Mouse (Mus musculus): ENCODE measurements around the gene Arl8b. TPM values are rescaled to one million over a fixed set of nuclear protein-coding genes. Genes with fewer than 3 reads are reported as not detected.

Arl8b gene
- polyA plus RNA-seq (2015; fragmentation: Nextera tagmentation; extraction: Ambion mirVana) = 92.3 and 94.1 TPM in 2 replicates

DNA sequence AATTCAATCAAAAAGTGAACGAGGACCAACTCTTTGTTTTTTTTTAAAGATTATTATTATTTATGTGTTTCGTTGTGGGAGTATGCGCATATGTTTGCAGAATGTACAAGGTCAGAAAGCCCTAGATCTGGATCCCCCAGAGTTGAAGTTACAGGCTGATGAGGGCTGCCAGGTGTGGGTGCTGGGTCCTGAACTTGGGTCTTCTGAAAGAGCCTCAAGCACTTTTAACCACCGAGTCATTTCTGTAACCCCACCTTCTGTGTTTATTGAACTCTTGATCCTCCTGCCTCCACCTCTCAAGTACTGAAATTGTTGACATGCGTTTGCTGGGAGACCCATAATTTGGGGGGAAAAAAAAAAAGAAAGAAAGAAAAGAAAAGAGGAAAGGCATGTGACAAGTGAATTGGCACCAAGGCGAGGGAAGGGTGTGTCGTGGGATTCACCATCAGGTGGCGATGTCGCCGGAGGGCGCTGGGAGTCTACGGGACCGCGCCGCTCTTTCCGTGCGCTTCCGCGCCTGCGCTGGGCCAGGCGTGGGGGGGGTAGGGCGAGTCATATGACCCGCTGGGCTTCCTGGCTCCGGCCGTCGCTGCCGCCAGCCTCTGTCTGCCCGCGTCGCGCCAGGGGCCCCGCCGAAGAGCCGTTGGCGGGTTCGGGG, at the start of gene Arl8b:
Gene Arl8b (plus strand): TSS at position 574 of the 658 bp plus-strand sequence.
- no peaks in the 10 kb centered on the region for H3K36me3 ChIP-seq (ENCODE audit: control insufficient read depth, insufficient read depth, low read length)
- peak within 1 kb of the TSS; percentile 99 for H3K9ac ChIP-seq (ENCODE audit: low read length)
- H3K4me2 ChIP-seq (ENCODE audit: low read depth, low read length) = peak within 1 kb of the TSS; percentile 74
- peaks cover 16% of the 10 kb centered on the region for H3K4me1 ChIP-seq (ENCODE audit: control insufficient read depth, insufficient read depth, low read length)
- H3K27ac ChIP-seq (ENCODE audit: low read length) = peak within 1 kb of the TSS; percentile 91
- peak; percentile 95 for ATAC-seq (ENCODE audit: insufficient read depth, low FRiP score)
- H3K27me3 ChIP-seq (ENCODE audit: control insufficient read depth, insufficient read depth, low read length) = no peaks in the 10 kb centered on the region
- H3K9me3 ChIP-seq (replicated peaks; ENCODE audit: control insufficient read depth, low read length) = no peaks in the 10 kb centered on the region
- WGBS = 10% methylated on average over 36 of the region's 36 CpGs
- peak within 1 kb of the TSS; percentile 100 for H3K4me3 ChIP-seq (replicated peaks; ENCODE audit: low read length)

DNA sequence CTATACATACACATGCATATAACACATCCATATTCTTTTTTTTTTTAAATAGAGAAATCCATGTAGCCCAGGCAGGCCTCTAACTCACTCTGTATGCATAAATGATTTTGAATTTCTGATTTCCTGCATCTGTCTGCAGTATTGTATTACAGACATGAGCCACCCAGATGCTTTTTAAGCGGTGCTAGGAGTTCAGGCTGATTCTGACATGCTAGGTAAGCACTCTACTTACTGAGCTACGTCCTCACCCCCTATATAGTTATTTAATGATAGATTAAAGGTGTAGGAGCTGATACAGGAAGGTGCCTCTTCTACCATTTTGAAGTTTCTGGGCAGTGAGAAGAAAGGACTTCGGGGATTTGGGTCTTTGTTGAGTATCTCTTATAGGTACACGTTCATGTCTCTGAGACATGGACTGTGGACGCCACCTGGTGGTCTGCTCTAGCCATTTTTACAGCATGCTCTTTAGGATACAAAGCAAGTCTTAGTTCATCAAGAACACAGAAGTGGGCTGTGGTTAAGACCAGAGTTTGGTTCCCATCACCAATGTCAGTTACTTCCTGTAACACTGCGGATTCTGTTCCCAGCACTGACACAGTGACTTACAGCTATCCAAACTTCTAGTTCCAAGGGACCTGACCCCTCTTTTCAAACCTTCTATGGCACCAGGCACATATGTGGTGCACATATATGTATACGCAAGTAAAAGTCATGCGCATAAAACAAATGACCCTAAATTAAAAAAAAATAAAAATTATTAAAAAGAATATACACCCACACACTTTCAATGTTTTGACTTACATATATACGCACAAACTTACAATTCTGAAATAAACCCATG, 46.8 kb upstream of the Arl8b start:
- WGBS = 47% methylated on average over 9 of the region's 9 CpGs
- no peaks in the 10 kb centered on the region for H3K4me1 ChIP-seq (ENCODE audit: control insufficient read depth, insufficient read depth, low read length)
- no peak overlapping the region for H3K27ac ChIP-seq (ENCODE audit: low read length)
- H3K9me3 ChIP-seq (replicated peaks; ENCODE audit: control insufficient read depth, low read length) = no peaks in the 10 kb centered on the region
- H3K9ac ChIP-seq (ENCODE audit: low read length) = no peak overlapping the region
- no peaks in the 10 kb centered on the region; the same call in 1 of the 2 replicates for H3K27me3 ChIP-seq (ENCODE audit: control insufficient read depth, insufficient read depth, low read length)
- ATAC-seq (ENCODE audit: insufficient read depth, low FRiP score) = no peak
- no peaks in the 10 kb centered on the region for H3K36me3 ChIP-seq (ENCODE audit: control insufficient read depth, insufficient read depth, low read length)
- H3K4me3 ChIP-seq (replicated peaks; ENCODE audit: low read length) = no peak overlapping the region
- H3K4me2 ChIP-seq (ENCODE audit: low read depth, low read length) = no peak overlapping the region

GRCm38 (mm10) chr6:108738463-108739203, 44.3 kb upstream of the Arl8b start:
- Histone ChIP-seq H3K9me3 (replicated peaks; ENCODE audit: control insufficient read depth, low read length) (no peaks in the 10 kb centered on the region), H3K4me1 (ENCODE audit: control insufficient read depth, insufficient read depth, low read length) (no peaks in the 10 kb centered on the region), H3K4me3 (replicated peaks; ENCODE audit: low read length) (no peak overlapping the region), H3K36me3 (ENCODE audit: control insufficient read depth, insufficient read depth, low read length) (no peaks in the 10 kb centered on the region), H3K27ac (ENCODE audit: low read length) (no peak overlapping the region), H3K27me3 (ENCODE audit: control insufficient read depth, insufficient read depth, low read length) (no peaks in the 10 kb centered on the region; the same call in 1 of the 2 replicates), H3K4me2 (ENCODE audit: low read depth, low read length) (no peak overlapping the region), H3K9ac (ENCODE audit: low read length) (no peak overlapping the region)
- WGBS = 55% methylated on average over 9 of the region's 9 CpGs
- ATAC-seq (ENCODE audit: insufficient read depth, low FRiP score) = no peak

- H3K27ac ChIP-seq (ENCODE audit: low read length) = no peak overlapping the region
- H3K4me1 ChIP-seq (ENCODE audit: control insufficient read depth, insufficient read depth, low read length) = no peaks in the 10 kb centered on the region
- H3K36me3 ChIP-seq (ENCODE audit: control insufficient read depth, insufficient read depth, low read length) = no peaks in the 10 kb centered on the region
Observed at GRCm38 (mm10) chr6:108740579-108740978, 42.3 kb upstream of the Arl8b start.

GRCm38 (mm10) chr6:108743730-108744129, 39.2 kb upstream of the Arl8b start:
- H3K27me3 ChIP-seq (ENCODE audit: control insufficient read depth, insufficient read depth, low read length) = no peaks in the 10 kb centered on the region; the same call in 1 of the 2 replicates
- WGBS = 83% methylated on average over 5 of the region's 5 CpGs
- no peak overlapping the region for H3K4me3 ChIP-seq (replicated peaks; ENCODE audit: low read length)
- H3K27ac ChIP-seq (ENCODE audit: low read length) = no peak overlapping the region
- H3K4me1 ChIP-seq (ENCODE audit: control insufficient read depth, insufficient read depth, low read length) = no peaks in the 10 kb centered on the region
- ATAC-seq (ENCODE audit: insufficient read depth, low FRiP score) = no peak
- no peaks in the 10 kb centered on the region for H3K9me3 ChIP-seq (replicated peaks; ENCODE audit: control insufficient read depth, low read length)
- H3K36me3 ChIP-seq (ENCODE audit: control insufficient read depth, insufficient read depth, low read length) = no peaks in the 10 kb centered on the region
- H3K4me2 ChIP-seq (ENCODE audit: low read depth, low read length) = no peak overlapping the region
- H3K9ac ChIP-seq (ENCODE audit: low read length) = no peak overlapping the region

More at GRCm38 (mm10) chr6:108740579-108740978, 42.3 kb upstream of the Arl8b start:
- H3K4me3 ChIP-seq (replicated peaks; ENCODE audit: low read length) = no peak overlapping the region
- WGBS = 67% methylated on average over 4 of the region's 4 CpGs
- H3K9me3 ChIP-seq (replicated peaks; ENCODE audit: control insufficient read depth, low read length) = no peaks in the 10 kb centered on the region
- no peak for ATAC-seq (ENCODE audit: insufficient read depth, low FRiP score)
- no peaks in the 10 kb centered on the region; the same call in 1 of the 2 replicates for H3K27me3 ChIP-seq (ENCODE audit: control insufficient read depth, insufficient read depth, low read length)
- H3K9ac ChIP-seq (ENCODE audit: low read length) = no peak overlapping the region
- H3K4me2 ChIP-seq (ENCODE audit: low read depth, low read length) = no peak overlapping the region

GRCm38 (mm10) chr6:108751324-108751723, 31.6 kb upstream of the Arl8b start:
- no peaks in the 10 kb centered on the region for H3K4me1 ChIP-seq (ENCODE audit: control insufficient read depth, insufficient read depth, low read length)
- no peak overlapping the region for H3K4me3 ChIP-seq (replicated peaks; ENCODE audit: low read length)
- H3K27me3 ChIP-seq (ENCODE audit: control insufficient read depth, insufficient read depth, low read length) = no peaks in the 10 kb centered on the region
- H3K4me2 ChIP-seq (ENCODE audit: low read depth, low read length) = no peak overlapping the region
- ATAC-seq (ENCODE audit: insufficient read depth, low FRiP score) = no peak
- no peaks in the 10 kb centered on the region for H3K9me3 ChIP-seq (replicated peaks; ENCODE audit: control insufficient read depth, low read length)
- whole genome bisulfite sequencing = 85% methylated on average over 7 of the region's 7 CpGs
- no peak overlapping the region for H3K9ac ChIP-seq (ENCODE audit: low read length)
- H3K36me3 ChIP-seq (ENCODE audit: control insufficient read depth, insufficient read depth, low read length) = no peaks in the 10 kb centered on the region
- H3K27ac ChIP-seq (ENCODE audit: low read length) = no peak overlapping the region

DNA sequence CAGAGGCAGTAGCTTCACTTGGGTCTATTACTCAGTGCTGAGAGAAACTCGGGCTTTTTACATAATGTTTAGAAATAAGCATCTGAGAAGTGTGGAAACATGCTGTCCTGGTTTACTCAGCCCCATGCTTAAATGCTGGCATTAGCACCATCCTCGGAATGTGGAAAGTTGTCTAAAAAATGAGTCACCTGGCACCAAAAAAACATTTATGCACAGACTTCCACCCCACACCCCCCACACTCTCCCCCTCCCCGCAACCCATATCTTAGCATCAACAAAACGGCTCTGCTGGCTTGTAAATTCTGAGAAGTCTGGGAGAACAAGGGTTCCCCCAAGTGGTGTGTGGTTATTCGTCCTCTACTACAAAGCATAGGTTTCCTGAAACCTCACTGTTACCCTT, 30.5 kb upstream of the Arl8b start:
- Histone ChIP-seq H3K4me1 (ENCODE audit: control insufficient read depth, insufficient read depth, low read length) (no peaks in the 10 kb centered on the region), H3K27ac (ENCODE audit: low read length) (no peak overlapping the region), H3K27me3 (ENCODE audit: control insufficient read depth, insufficient read depth, low read length) (no peaks in the 10 kb centered on the region), H3K4me3 (replicated peaks; ENCODE audit: low read length) (no peak overlapping the region), H3K9ac (ENCODE audit: low read length) (no peak overlapping the region), H3K9me3 (replicated peaks; ENCODE audit: control insufficient read depth, low read length) (no peaks in the 10 kb centered on the region), H3K36me3 (ENCODE audit: control insufficient read depth, insufficient read depth, low read length) (no peaks in the 10 kb centered on the region), H3K4me2 (ENCODE audit: low read depth, low read length) (no peak overlapping the region)
- 49% methylated on average over 5 of the region's 5 CpGs for WGBS
- ATAC-seq (ENCODE audit: insufficient read depth, low FRiP score) = no peak

GRCm38 (mm10) chr6:108753536-108753935, 29.4 kb upstream of the Arl8b start:
- H3K4me3 ChIP-seq (replicated peaks; ENCODE audit: low read length) = no peak overlapping the region
- ATAC-seq (ENCODE audit: insufficient read depth, low FRiP score) = no peak
- H3K27me3 ChIP-seq (ENCODE audit: control insufficient read depth, insufficient read depth, low read length) = no peaks in the 10 kb centered on the region
- no peak overlapping the region for H3K9ac ChIP-seq (ENCODE audit: low read length)
- WGBS = 94% methylated on average over 1 of the region's 1 CpGs
- no peaks in the 10 kb centered on the region for H3K9me3 ChIP-seq (replicated peaks; ENCODE audit: control insufficient read depth, low read length)
- no peak overlapping the region for H3K27ac ChIP-seq (ENCODE audit: low read length)
- H3K4me2 ChIP-seq (ENCODE audit: low read depth, low read length) = no peak overlapping the region
- no peaks in the 10 kb centered on the region for H3K4me1 ChIP-seq (ENCODE audit: control insufficient read depth, insufficient read depth, low read length)
- H3K36me3 ChIP-seq (ENCODE audit: control insufficient read depth, insufficient read depth, low read length) = no peaks in the 10 kb centered on the region

DNA sequence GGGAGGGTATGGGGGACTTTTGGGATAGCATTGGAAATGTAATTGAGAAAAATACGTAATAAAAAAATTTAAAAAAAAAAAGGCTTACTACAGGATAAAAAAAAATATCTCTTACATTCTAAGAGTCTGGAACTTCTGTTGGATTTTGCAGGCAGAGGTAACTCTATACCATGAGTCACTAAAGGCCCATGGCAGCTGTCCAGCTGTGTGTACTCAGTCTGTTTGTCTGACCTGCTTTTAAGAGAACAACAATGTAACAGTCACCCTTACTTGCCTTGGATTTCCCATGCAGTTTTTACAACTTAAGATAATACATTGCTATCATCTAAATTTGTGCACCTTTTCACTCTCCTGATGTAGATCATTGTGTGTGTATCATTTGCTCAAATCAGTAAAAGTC, 28.5 kb upstream of the Arl8b start:
- Histone ChIP-seq H3K4me3 (replicated peaks; ENCODE audit: low read length) (no peak overlapping the region), H3K27ac (ENCODE audit: low read length) (no peak overlapping the region), H3K27me3 (ENCODE audit: control insufficient read depth, insufficient read depth, low read length) (no peaks in the 10 kb centered on the region), H3K4me2 (ENCODE audit: low read depth, low read length) (no peak overlapping the region), H3K9me3 (replicated peaks; ENCODE audit: control insufficient read depth, low read length) (no peaks in the 10 kb centered on the region), H3K36me3 (ENCODE audit: control insufficient read depth, insufficient read depth, low read length) (no peaks in the 10 kb centered on the region), H3K4me1 (ENCODE audit: control insufficient read depth, insufficient read depth, low read length) (no peaks in the 10 kb centered on the region), H3K9ac (ENCODE audit: low read length) (no peak overlapping the region)
- 68% methylated on average over 1 of the region's 1 CpGs for WGBS
- no peak for ATAC-seq (ENCODE audit: insufficient read depth, low FRiP score)

All from stomach, embryonic 16.5 days (tissue).